Mouse (Mus musculus) thymus, adult 2 months (tissue): ENCODE results near the gene Ipcef1.

Experiments
- CTCF ChIP-seq: fragments of 200-500 bp; IDR thresholded peaks from 2 replicates; pipeline ENCODE4 v1.5.1; 2012; ENCODE audit warnings: mild to moderate bottlenecking, control low read depth, low read length, moderate library complexity, borderline replicate concordance; ENCODE audit not compliant: control insufficient read depth, poor library complexity, insufficient read depth; ENCODE audit errors: extremely low read depth
- POLR2A ChIP-seq: fragments of 200-500 bp; IDR thresholded peaks from 2 replicates; pipeline ENCODE4 v1.6.1; 2012; ENCODE audit warnings: mild to moderate bottlenecking, low read length, control low read depth, moderate library complexity; ENCODE audit not compliant: control insufficient read depth, poor library complexity, insufficient read depth; ENCODE audit errors: extremely low read depth

DNA sequence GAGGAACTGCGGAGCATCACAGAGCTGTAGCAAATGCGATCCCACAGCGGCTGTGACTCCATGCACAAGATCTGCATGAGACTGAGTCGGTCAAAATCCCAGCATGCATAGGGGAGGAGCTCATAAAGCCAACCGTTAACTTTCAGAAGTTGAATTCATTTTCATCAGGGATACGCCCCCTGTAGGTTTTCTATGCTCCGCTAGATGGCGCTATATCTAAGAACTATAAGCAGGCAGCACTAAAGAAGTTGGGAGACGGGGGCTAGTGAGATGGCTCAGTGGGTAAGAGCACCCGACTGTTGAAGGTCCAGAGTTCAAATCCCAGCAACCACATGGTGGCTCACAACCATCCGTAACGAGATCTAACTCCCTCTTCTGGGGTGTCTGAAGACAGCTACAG lies 16.3 kb upstream of the Ipcef1 start:
- TF ChIP-seq POLR2A (no peak), CTCF (no peak)
